18 mouse cellular contexts compared by ENCODE assay signal in genomic region chr10:24999807-25000206, GRCm38 (mm10).
"Had no signal": no experiment of that assay in that cellular context is flagged by ENCODE, and none has a peak within 500 bp of the region (broad histone marks: within the 10 kb centered on the region; RNA-seq: fewer than 3 reads in every experiment).

No protein-coding gene starts in this region.

- H3K27ac ChIP-seq: kidney, postnatal 0 days; limb, embryonic 15.5 days; liver, embryonic 12.5 days; midbrain, embryonic 10.5 days; neural tube, embryonic 15.5 days; stomach, embryonic 15.5 days had no signal

- H3K4me1 ChIP-seq: limb, embryonic 15.5 days; liver, embryonic 12.5 days; midbrain, embryonic 10.5 days; neural tube, embryonic 15.5 days; stomach, embryonic 15.5 days had no signal

- H3K4me3 ChIP-seq: limb, embryonic 15.5 days; liver, embryonic 12.5 days; midbrain, embryonic 10.5 days; myocyte; neural tube, embryonic 15.5 days; stomach, embryonic 15.5 days had no signal

- H3K27me3 ChIP-seq: limb, embryonic 15.5 days; liver, embryonic 12.5 days; neural tube, embryonic 15.5 days; stomach, embryonic 15.5 days had no signal

- H3K9ac ChIP-seq: limb, embryonic 15.5 days; liver, embryonic 12.5 days; lung, embryonic 14.5 days; neural tube, embryonic 15.5 days; stomach, embryonic 15.5 days had no signal

- H3K4me2 ChIP-seq: limb, embryonic 15.5 days; liver, embryonic 12.5 days; lung, embryonic 14.5 days; neural tube, embryonic 15.5 days; stomach, embryonic 15.5 days had no signal

- H3K9me3 ChIP-seq: limb, embryonic 15.5 days; liver, embryonic 12.5 days; midbrain, embryonic 10.5 days; neural tube, embryonic 15.5 days; stomach, embryonic 15.5 days had no signal

- ATAC-seq: liver, embryonic 12.5 days had no signal

- DNase-seq: kidney, adult 9 months; kidney, postnatal 36 days; lung, embryonic 14.5 days; lung, postnatal 10 days; lung, postnatal 4 days; midbrain, embryonic 14.5 days; right cerebral cortex, adult 18-20 months; right cerebral cortex, postnatal 4 days; spleen, adult 18-20 months; thymus, adult 2 months; thymus, postnatal 25 days had no signal

- H3K36me3 ChIP-seq: limb, embryonic 15.5 days; liver, embryonic 12.5 days; midbrain, embryonic 10.5 days; neural tube, embryonic 15.5 days; stomach, embryonic 15.5 days had no signal
